Mouse (Mus musculus): ENCODE measurements around the gene Kyat3.

GRCm38 (mm10) chr3:142795587-142795986 lies 94.7 kb downstream of the Kyat3 start:
- TF ChIP-seq TCF12 (IDR thresholded peaks at IDR 0.05; ENCODE audit: low read depth, low read length) (no peak), MXI1 (IDR thresholded peaks at IDR 0.05; ENCODE audit: low read depth, low read length) (no peak), MYB (IDR thresholded peaks at IDR 0.05; ENCODE audit: low read depth, low read length) (no peak), ETS1 (IDR thresholded peaks at IDR 0.05; ENCODE audit: low read depth, low read length) (no peak), CTCF (IDR thresholded peaks at IDR 0.05 in 2 of 3, conservative IDR thresholded peaks at IDR 0.05 in 1 of 3; ENCODE audit: control insufficient read depth in 1 of 3, insufficient read depth in 1 of 3, low read depth in 2 of 3, low read length in 3 of 3, poor library complexity in 1 of 3, severe bottlenecking in 1 of 3) (no peak), EP300 (IDR thresholded peaks at IDR 0.05; ENCODE audit: low read depth in 1 of 2, low read length in 2 of 2) (no peak)

Measured in MEL (cell line).